Mouse (Mus musculus) forebrain, postnatal 0 days (tissue): ENCODE results near the gene Ddx23. TPM values are rescaled to one million over a fixed set of nuclear protein-coding genes. Genes with fewer than 3 reads are reported as not detected.

Experiments used
- ATAC-seq: fragments of 200-750 bp; cut with Nextera tagmentation; 2 replicates; pipeline ENCODE4 v1.8.0; 2017; ENCODE audit warnings: mild to moderate bottlenecking, moderate library complexity
- DNase-seq: peaks from one replicate; pipeline ENCODE4 v3.0.0-alpha.2; 2015
- H3K27ac ChIP-seq: fragments of 300-500 bp; sonication (generic); 2 replicates; pipeline ENCODE4 v1.5.1; 2014; ENCODE audit warnings: low read depth, mild to moderate bottlenecking, antibody characterized with exemption, low read length, moderate library complexity, mixed read lengths
- H3K27me3 ChIP-seq: fragments of 300-500 bp; sonication (generic); 2 replicates; pipeline ENCODE4 v1.6.1; 2014; ENCODE audit warnings: mild to moderate bottlenecking, low read length, mixed read lengths; ENCODE audit not compliant: insufficient read depth
- H3K36me3 ChIP-seq: fragments of 300-500 bp; sonication (generic); 2 replicates; pipeline ENCODE4 v1.6.1; 2014; ENCODE audit warnings: mild to moderate bottlenecking, moderate library complexity; ENCODE audit not compliant: insufficient read depth
- H3K4me1 ChIP-seq: fragments of 300-500 bp; sonication (generic); 2 replicates; pipeline ENCODE4 v1.6.1; 2014; ENCODE audit warnings: antibody characterized with exemption; ENCODE audit not compliant: insufficient read depth
- H3K4me2 ChIP-seq: fragments of 300-500 bp; sonication (generic); 2 replicates; pipeline ENCODE4 v1.6.1; 2014; ENCODE audit warnings: low read depth, mild to moderate bottlenecking, moderate library complexity
- H3K4me3 ChIP-seq: fragments of 300-500 bp; sonication (generic); 2 replicates; pipeline ENCODE4 v1.5.1; 2014; ENCODE audit warnings: low read depth, low read length, mixed read lengths
- H3K9ac ChIP-seq: fragments of 300-500 bp; sonication (generic); 2 replicates; pipeline ENCODE4 v1.6.1; 2014; ENCODE audit warnings: mild to moderate bottlenecking
- H3K9me3 ChIP-seq: fragments of 300-500 bp; sonication (generic); 2 replicates; pipeline ENCODE4 v1.6.1; 2016; ENCODE audit warnings: low read length
- CTCF ChIP-seq: sonication (generic); IDR thresholded peaks from 2 replicates; pipeline ENCODE4 v1.5.1; 2016; ENCODE audit warnings: antibody characterized with exemption, control low read depth, low read depth
- WGBS: fragments of 180-500 bp; shearing (Covaris S2); extraction: QIAGEN DNeasy Blood & Tissue Kit; methylation state at CpG from one replicate; pipeline ENCODE4 v1.1.7; 2014; 5-methylcytosine and 5-hydroxymethylcytosine counted together
- polyA plus RNA-seq: library from polyadenylated mRNA; unstranded; fragments of >200 nt; fragmentation: Nextera tagmentation; extraction: Ambion mirVana; gene quantifications from 2 replicates; pipeline ENCODE4 v1.2.1, GENCODE M21; 2015
- total RNA-seq: library from RNA; depleted of rRNA; stranded (reverse); fragments of >200 nt; gene quantifications from 2 replicates; pipeline ENCODE4 v1.2.3, GENCODE M21; 2014

The Ddx23 gene
- total and polyA plus RNA-seq, 2 experiments from 2014 or later = 13.8 to 70.6 TPM

GRCm38 (mm10) chr15:98632107-98632744, 30.5 kb downstream of the Ddx23 start:
- ATAC-seq (peak; percentile 45), DNase-seq (peak; percentile 77)
- Histone ChIP-seq H3K9me3 (no peaks in the 10 kb centered on the region), H3K36me3 (no peaks in the 10 kb centered on the region), H3K27me3 (no peaks in the 10 kb centered on the region), H3K4me3 (peak overlapping the region; percentile 66), H3K9ac (peak overlapping the region; percentile 86), H3K4me2 (peak overlapping the region; percentile 82), H3K27ac (peak overlapping the region; percentile 97), H3K4me1 (peaks cover 23% of the 10 kb centered on the region)
- 0 out of 2 replicates have a peak, but pooled peaks have one; percentile 4 for TF ChIP-seq CTCF
- 2% methylated on average over 25 of the region's 25 CpGs for WGBS

GRCm38 (mm10) chr15:98631493-98631892, 31.2 kb downstream of the Ddx23 start:
- H3K4me3 ChIP-seq = peak overlapping the region; percentile 66
- no peaks in the 10 kb centered on the region for H3K36me3 ChIP-seq
- H3K9ac ChIP-seq = peak overlapping the region; percentile 86
- peak; percentile 36 for ATAC-seq
- TF ChIP-seq CTCF = peak; percentile 94
- H3K9me3 ChIP-seq = no peaks in the 10 kb centered on the region
- H3K4me1 ChIP-seq = peaks cover 16% of the 10 kb centered on the region
- peak overlapping the region; percentile 97 for H3K27ac ChIP-seq
- DNase-seq = peak; percentile 86
- no peaks in the 10 kb centered on the region for H3K27me3 ChIP-seq
- H3K4me2 ChIP-seq = peak overlapping the region; percentile 82
- 2% methylated on average over 18 of the region's 18 CpGs for WGBS

DNA sequence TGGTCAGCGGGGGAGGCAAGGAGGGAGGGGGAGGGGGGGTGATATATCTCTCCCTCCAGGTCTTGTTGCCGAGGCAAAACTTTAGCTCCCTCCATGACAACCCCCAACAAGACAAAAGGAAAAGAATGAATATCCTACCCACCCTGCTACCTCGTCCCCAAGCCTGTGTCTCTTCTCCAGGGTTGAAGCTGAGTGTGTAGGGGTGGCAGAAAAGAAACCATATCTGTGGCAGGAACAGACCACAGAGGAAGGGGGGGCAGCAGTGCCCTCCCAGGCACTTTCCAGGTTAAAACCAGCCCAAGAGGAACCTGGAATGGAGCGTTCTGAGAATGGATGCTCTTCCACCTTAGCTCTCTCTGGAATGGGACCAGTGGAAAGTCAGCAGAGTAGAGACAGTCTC, 32.2 kb downstream of the Ddx23 start, which contains the start of gene Cacnb3:
Gene Cacnb3, plus strand, starts transcription at position 301 of the 400 bp plus-strand sequence.
- Histone ChIP-seq H3K36me3 (no peaks in the 10 kb centered on the region), H3K4me1 (peaks cover 11% of the 10 kb centered on the region), H3K27me3 (no peaks in the 10 kb centered on the region), H3K9me3 (no peaks in the 10 kb centered on the region), H3K4me3 (peak within 1 kb of the TSS; percentile 66), H3K27ac (peak within 1 kb of the TSS; percentile 97), H3K4me2 (peak within 1 kb of the TSS; percentile 82), H3K9ac (peak within 1 kb of the TSS; percentile 86)
- ATAC-seq (no peak), DNase-seq (no peak)
- no peak for TF ChIP-seq CTCF
- WGBS = 35% methylated on average over 4 of the region's 4 CpGs

DNA sequence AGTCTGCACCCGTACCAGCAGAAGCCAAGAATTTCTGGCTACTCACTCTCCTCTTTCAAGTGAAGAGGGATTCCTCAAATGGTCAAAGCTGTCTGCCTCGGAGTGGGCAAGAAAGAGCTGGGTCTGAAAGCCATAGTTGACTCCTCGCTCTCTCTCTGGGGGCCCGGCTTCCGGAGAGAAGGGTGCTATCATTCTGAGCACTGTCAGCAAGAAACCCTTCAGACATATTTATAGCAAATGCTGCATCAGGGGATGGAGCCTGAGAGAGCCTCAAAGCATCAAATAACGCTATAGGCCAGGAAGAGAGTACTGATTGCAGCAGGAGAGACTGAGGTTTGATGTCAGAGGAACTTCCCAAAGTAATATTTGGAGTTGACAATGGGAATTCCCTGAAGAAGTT, 33.2 kb downstream of the Ddx23 start:
- Histone ChIP-seq H3K9me3 (no peaks in the 10 kb centered on the region), H3K27me3 (no peaks in the 10 kb centered on the region), H3K9ac (no peak overlapping the region), H3K36me3 (no peaks in the 10 kb centered on the region), H3K4me1 (peaks cover 11% of the 10 kb centered on the region), H3K4me3 (no peak overlapping the region), H3K4me2 (no peak overlapping the region), H3K27ac (no peak overlapping the region)
- TF ChIP-seq CTCF = no peak
- 67% methylated on average over 6 of the region's 6 CpGs for WGBS
- ATAC-seq = no peak
- no peak for DNase-seq

DNA sequence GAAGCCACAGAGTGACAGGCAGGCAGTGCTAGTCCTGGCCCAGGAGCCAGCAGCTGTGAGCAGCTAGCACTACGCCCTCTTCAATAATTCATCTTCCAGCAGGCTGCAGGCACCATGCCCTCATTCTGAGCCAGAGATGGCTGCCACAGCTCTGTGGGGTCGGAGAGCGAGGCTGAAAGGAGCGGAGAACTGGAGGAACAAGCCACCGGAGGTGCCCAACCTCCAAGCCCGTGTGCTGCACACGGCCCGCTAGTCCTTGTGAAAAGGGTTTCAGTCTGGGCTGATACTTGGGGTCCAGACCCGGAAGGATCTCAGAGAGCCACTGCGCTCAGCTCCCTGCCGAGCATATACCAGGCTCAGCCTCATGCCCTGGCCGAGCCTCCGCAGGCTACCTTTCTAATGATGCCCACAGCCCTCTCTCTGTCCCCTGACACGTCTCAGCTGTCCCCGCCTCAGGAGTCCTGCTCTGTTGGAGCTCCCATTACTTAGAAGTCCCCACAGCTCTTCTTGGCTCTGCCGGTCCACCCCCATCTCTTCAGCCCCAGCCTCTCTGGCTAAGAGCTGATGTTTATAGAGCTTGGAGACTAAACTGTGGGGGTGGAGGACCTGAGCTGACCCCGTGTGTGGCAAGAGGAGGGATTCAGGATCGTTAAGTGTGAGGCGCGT, 34.0 kb downstream of the Ddx23 start:
- peak overlapping the region; percentile 41 for H3K4me2 ChIP-seq
- no peak overlapping the region for H3K27ac ChIP-seq
- ATAC-seq (peak; percentile 30), DNase-seq (peak; percentile 57)
- H3K9ac ChIP-seq = peak overlapping the region; percentile 34
- WGBS = 5% methylated on average over 20 of the region's 20 CpGs
- H3K27me3 ChIP-seq = no peaks in the 10 kb centered on the region
- H3K9me3 ChIP-seq = no peaks in the 10 kb centered on the region
- peak overlapping the region; percentile 3; the same call in 1 of the 2 replicates for H3K4me3 ChIP-seq
- no peaks in the 10 kb centered on the region for H3K36me3 ChIP-seq
- H3K4me1 ChIP-seq = peaks cover 11% of the 10 kb centered on the region
- TF ChIP-seq CTCF = no peak

DNA sequence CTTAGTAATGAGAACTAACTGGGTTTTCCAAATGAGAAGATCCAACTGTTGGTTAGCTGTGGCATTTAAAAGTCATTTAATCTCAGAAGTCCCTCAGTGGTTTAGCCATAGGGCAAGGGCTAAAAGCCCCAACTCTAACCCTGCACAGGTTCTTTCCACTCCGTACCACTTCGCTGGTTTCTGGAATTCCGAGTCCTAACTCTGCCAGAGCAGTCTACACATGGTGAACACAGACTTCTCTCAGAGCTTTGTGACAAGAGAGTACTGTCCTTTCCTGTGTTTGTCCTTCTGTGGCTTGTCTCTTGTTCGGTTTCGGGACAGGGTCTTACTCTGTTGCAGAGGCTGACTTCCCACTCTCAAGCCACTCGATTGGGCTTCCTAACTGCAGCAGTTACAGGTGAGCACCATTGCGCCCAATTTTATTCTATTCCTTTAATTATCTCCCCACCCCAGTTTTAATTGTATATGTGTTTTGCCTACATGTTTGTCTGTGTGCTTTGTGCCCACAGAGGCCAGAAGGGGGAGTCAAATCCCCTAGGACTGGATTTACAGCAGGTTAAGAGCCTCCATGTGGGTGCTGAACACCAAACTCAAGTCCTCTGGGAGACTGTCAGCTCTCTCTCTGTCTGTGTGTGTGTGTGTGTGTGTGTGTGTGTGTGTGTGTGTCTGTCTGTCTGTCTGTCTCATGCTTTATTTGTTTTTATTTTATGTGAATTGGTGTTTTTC, 36.0 kb downstream of the Ddx23 start:
- 80% methylated on average over 7 of the region's 7 CpGs for WGBS
- Histone ChIP-seq H3K4me3 (no peak overlapping the region), H3K4me2 (no peak overlapping the region), H3K9me3 (no peaks in the 10 kb centered on the region), H3K4me1 (peaks cover 11% of the 10 kb centered on the region), H3K27me3 (no peaks in the 10 kb centered on the region), H3K9ac (no peak overlapping the region), H3K27ac (no peak overlapping the region), H3K36me3 (no peaks in the 10 kb centered on the region)
- no peak for DNase-seq
- 0 out of 2 replicates have a peak, but pooled peaks have one; percentile 6 for TF ChIP-seq CTCF
- no peak for ATAC-seq

GRCm38 (mm10) chr15:98626078-98626477, 36.6 kb downstream of the Ddx23 start:
- WGBS = 26% methylated on average over 8 of the region's 8 CpGs

More at GRCm38 (mm10) chr15:98626078-98626477, 36.6 kb downstream of the Ddx23 start:
- no peaks in the 10 kb centered on the region for H3K9me3 ChIP-seq
- DNase-seq (no peak), ATAC-seq (no peak)
- no peak overlapping the region for H3K4me2 ChIP-seq
- H3K27me3 ChIP-seq = no peaks in the 10 kb centered on the region
- no peak overlapping the region for H3K9ac ChIP-seq
- H3K4me3 ChIP-seq = no peak overlapping the region
- H3K4me1 ChIP-seq = peaks cover 11% of the 10 kb centered on the region
- no peaks in the 10 kb centered on the region for H3K36me3 ChIP-seq
- no peak for TF ChIP-seq CTCF
- no peak overlapping the region for H3K27ac ChIP-seq
